Mouse (Mus musculus) kidney, postnatal 25 days (tissue): ENCODE data around the gene Rnase10.
"Not testable (repeated sequence)": the region's sequence is repeated elsewhere in the genome, so short reads cannot be mapped to it uniquely, and the experiment has no call there.

ENCODE experiments used
- DNase-seq, 2 experiments: peaks; one replicate each; pipeline ENCODE4 v3.0.0; 2021; ENCODE audit warnings: mixed read lengths in 2 of 2

Gene Rnase10

DNA sequence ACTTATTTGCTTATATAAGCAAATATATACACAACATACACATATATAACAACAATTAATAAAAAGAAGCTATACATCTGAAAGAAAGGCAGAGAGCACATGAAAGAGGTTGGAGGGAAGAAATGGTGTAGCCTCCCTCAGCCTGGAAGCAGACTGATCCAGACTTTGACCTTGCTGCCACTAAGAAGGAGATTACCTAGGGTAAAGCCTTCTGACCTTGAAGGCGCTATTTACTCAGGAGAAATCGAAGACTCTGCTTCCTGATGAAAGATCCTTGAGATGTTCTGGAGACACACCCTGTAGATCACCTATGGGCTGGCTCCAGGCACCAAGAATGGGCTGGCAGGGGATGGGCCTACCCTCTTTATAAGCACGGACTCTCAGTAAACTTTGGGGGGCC is 7.2 kb downstream of the Rnase10 start:
- not testable (repeated sequence) for DNase-seq

DNA sequence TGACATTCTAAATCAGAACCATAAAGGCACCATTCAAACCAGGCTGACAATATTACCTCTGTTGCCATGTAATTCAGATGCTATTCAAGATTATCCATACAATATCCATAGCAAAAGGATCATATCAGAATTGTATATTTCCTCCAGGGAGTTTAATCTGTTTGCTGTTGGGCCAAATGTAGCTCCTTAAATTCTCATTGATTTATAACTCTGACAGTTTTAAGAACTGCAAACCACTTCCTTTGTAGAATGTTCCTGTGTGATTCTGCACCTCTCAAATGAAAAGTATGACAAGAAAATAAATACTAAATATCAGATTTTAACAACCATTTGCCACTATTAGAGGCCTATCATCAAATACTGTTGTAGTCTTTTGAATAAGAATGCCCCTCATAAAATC is 8.2 kb downstream of the Rnase10 start:
- no peak for DNase-seq

DNA sequence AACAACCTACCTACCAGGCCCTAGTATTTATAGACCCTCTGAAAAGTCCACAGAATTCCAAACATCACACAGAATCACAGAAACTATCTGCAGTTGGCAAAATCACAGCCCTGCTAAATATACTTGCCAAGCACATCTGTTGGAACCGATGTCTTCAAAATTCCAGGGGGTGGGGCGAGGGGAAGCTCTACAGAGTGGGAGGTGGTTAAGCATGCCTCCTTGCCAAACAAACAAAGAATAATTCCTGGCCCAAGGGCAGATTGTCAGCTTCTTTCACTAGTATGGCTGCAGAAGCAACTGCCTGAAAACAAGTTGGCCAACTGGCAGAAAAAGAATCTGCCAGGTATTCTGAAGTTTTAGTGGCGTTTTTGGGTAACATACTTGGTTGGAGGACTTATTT is 9.7 kb downstream of the Rnase10 start:
- DNase-seq = peak; percentile 60 to 72

DNA sequence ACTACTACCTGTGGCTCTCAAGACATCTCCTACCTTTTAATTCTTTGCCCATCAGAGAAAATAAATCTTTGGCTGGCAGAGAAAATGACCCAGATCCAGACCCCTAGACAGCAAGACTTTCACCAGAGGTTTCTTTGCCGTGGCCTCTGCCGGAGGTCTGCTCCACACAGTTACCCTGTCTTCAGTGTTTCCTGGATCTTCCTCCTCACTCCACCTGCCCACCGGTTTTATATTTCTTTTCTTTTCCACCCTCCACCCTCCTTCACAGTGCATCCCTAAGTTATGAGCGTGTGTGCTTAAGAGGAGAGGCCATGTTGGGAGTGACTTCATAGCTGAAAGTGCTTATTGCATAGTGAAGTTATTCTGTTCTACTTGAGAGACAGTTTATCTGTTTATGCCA is 15.9 kb downstream of the Rnase10 start:
- DNase-seq = no peak

DNA sequence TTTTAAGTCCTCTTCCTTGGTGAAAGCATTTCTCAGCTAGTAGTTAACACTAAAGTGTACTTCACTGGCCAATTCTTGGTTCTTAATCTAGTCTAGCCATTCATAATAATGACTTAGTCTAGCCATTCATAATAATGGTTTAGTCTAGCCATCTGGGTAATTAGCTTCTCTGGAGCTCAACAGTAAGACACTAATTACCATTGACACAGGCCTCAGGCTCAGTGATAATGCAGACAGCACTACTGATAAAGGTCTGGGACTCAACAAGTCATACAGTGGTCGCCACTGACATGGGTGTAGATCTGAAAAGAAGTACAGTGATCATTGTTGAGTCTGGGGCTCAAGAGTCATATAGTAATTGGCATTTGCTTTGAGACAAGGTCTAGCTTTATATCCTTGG is 17.3 kb downstream of the Rnase10 start:
- no peak for DNase-seq

DNA sequence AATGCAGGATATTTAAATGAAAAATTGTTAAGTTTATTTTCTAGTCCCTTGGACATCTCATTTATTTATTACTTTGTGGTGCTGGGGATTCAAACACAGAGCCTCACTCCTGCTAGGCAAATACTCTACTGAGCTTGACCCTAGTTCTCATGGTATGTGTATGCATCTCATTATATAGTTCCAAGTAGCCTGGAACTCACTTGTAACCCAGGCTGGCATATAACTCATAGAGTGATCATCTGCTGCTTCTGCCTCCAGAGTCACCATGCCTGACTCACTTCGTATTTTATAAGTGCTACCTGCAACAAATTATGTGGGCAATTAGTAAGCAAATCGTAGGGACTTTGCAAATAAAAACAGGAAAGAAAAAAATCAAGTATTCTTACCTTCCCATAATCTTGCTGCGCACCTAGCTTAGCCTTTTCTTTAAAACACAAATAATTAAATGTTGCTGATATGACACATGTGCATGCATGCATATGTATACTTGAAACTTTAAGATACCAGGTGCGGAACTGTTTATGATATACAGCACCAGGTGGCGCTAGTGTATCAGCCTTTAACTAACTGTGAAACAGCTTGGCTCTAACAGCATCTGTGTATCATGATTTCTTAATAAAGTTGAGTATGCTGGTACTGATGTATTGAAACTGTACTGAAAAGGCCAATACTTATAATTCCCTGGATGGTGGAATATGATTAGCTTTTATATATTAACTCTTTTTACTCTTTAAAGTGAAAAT is 19.0 kb downstream of the Rnase10 start:
- peak; percentile 67 to 86 for DNase-seq

DNA sequence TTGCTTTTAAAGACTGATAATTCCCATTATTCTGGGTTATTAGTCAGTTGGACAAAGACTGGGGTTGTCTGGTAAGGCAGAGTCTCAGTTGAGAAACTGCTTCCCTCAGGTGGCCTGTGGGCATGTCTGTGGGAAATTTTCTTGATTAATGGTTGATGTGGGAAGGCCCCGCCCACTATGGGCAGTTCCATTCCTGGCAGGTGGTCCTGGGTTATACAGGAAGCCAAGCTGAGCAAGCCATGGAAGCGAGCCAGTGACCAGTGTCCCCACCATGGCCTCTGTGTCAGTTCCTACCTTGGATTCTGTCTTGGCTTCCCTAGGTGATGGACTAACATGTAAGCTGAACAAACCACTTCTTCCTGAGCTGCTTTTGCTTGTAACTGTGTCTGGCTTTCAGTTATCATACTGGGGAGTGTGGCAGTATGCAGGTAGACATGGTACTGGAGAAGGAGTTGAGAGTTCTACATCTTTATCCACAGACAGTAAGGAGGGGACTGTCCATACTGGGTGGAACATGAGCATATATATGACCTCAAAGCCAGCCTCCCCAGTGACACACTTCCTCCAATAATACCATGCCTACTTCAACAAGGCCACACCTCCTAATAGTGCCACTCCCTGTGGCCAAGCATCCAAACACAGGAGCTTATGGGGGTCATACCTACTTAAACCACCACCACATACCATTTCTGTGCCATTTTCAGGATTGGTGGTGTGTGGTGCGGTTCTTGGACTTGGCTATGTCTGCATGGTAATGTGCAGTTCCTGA is 20.0 kb downstream of the Rnase10 start:
- peak in 1 of 2 experiments; percentile 34 for DNase-seq

DNA sequence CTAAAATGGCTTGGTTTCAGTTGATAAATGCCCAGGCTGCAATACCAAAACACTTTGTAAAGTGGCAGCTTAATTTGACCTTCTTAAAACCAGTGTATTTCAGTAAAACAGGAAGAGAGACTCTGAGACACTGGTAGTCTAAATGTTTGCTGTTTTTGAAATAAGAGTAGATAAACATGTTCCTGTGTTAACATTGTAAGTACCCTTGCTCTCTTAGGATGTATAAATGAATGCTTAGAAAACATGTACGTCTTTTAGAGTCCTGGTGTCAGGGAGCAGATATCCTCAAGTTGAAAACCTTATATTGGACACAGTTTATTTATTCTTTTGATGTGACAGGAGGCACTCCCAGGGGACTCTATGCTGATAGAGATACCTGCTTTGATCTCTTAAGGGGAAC is 27.7 kb downstream of the Rnase10 start:
- no peak for DNase-seq

DNA sequence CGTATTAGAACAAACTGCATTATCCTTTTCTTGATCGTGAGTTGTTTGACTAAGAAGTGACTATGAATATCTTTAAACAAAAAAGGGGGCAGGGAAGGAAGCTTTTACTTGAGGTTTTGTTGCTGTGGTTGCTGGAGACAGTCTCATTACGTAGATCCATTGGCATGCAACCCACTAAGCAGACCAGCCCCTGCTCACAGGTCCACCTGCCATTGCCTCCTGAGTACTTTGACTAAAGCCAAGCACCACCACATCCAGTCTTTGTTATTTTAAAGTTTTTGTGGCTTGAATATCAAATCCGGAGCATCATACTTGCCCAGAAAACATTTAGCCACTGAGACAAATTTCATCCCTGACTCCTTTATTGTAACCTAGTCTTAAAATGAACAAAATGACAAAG is 28.7 kb downstream of the Rnase10 start:
- DNase-seq = no peak

DNA sequence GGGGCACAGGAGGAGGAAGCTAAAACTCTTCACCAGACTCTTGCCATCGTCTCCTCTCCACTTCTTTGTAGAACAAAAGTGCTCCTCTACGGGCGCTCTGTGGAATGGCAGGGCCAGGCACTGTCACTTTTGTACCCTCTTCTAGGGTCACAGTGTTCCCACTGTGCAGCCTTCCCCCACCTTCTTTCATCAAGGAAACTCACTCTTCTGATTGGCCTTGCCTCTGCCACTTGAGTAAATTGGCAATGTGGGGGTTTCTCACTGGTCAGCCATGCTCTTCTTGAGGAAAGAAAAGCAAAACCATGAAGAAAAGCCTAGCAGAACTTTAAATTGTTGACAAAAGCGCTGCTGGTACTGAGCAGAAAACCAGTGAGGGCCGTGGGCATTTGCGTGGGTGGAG is 34.2 kb downstream of the Rnase10 start, which contains the start of gene Rnase9:
Gene Rnase9, minus strand, starts transcription at position 101 of the 400 bp plus-strand sequence.
- DNase-seq = no peak

DNA sequence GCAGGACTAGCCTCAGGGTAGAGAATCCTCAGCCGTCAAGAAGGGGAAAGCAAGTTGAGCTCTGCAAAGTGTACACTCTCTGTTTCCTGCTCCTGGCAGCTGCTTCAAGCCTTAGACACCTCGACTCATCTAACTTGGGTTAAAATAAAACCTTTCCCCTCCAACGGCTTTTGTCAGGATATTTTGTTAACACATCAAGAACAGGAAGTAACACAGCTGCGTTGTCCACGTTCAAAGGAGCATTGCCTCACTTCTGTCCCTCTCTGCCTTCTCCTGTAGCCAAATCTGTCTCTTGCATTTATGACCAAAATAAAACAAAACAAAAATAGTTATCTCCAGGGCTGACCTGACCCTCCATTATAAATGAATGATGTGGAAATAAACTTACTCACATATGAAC is 40.3 kb downstream of the Rnase10 start:
- DNase-seq = no peak

DNA sequence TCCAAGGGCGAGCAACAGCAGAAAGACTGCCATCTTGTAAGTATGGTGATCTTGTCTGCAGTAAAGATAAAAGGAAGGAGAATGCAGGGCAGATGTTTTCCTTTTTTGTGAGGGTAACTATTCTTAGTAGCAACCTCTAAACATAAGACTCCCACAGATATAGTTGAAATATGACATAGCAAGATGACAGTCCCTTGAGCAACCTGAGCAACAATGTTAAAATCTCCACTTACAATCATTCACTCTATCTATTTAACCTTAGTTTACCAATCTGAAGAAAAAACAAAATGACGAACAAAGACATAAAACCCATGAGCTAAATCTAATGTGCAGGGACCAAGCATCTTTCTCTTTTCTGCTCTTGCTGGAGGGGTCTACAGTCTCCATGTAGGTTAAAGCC is 42.5 kb downstream of the Rnase10 start, which contains the start of gene Rnase11:
Gene Rnase11, minus strand, starts transcription at position 101 of the 400 bp plus-strand sequence.
- DNase-seq = no peak

DNA sequence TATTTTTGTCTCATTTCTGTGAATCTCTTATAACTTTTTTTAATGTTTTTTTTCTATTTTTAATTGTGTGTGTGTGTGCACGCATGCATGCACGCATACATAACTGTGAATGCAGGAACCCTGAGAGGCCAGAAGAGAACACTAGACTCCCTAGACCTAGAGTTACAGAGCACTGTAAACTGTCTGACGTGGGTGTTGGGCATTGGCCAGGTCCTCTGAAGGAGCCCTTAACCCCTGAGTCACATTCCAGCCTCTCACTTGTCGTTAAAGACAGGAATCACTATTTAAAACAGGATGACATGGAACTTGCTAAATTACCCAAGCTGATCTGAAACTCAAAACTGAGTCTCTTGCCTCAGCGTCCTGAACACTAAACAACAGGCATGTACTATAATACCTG is 44.4 kb downstream of the Rnase10 start:
- DNase-seq = no peak

DNA sequence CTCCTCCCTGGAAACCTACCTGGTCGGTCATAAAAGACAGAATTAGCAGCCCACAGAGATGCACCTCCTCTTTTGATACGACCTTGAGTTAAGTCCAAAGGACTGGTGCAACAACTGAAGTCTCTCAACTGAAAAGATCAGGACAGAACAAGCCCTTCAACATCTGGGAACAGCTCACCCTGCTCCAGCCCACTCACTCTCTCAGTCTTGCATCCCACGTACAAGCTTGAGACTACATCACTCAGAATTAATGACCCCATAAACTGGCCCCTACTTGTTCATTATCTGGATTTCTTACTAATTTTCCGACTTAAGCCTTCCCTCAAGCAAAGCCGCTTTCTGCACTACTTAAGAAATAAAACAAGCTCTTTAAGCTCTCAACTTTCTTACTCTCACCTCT is 45.6 kb downstream of the Rnase10 start:
- no peak for DNase-seq

DNA sequence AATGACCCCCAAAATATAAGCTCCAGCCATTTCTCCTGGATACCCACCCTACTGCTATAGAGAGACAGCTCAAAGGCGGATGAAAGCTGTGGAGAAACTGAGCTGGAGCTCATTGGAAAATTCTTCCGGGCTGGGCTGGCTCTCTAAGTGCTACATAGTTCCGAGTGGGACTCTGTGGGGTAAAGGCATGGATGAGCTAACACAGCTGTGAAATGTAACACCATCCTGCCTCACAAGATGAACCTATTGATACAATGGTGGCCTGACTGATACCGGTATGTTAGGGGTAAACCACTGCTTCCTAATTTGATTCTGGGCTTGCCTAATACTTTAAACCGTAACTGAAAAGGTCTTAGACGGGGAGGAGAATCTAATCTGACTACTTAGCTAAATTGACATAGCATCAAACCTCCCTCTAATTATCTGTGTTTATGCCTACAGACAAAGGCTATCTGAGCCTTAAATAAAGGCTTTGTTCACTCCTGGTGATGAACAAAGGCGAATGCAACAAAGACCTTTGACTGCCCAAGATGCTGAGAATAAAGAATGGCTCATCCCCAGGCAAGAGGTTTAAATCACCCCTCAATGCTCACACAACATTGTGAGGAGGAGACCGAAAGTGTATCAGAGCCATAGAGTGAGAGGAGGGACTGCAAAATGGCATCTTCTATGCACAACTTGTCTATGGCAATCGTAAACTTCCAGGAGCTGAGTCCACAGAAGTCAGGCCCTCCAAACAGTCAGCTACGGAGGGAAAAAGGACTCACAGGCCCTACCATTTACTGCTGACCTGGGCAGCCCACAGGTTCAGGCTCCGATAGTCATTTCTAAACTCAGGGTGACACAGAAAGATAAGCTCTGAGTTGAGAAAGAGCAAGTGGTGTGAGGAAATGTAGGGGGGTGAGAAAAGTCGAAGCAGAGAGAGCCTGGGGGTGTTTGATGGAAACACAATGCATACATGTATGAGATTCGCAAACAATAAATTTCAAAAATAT is 47.0 kb downstream of the Rnase10 start:
- no peak for DNase-seq

DNA sequence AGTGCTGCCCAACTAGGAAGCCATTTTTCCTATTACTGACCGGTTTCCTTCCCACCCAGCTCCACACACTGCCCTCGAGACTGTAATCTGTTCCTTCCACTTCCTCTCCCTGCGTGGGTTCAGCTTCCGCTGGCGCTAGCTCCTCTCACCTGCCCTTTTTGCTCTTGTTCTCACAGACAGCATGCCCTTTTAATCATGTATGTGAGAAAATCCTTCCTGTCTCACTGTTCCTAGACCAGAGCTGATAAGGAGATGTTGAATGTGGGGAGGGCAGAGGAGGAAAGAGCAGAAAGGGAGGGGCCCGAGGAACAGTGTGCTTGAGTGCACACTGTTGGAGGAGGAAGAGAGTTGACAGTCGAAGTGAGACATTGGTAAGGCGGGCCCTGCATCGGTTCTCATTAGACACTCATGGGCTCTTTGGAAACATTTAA is 49.9 kb downstream of the Rnase10 start, which contains the start of gene Rnase12:
Gene Rnase12, minus strand, starts transcription at position 261 of the 431 bp plus-strand sequence.
- no peak for DNase-seq
